Mouse (Mus musculus) adrenal gland, postnatal 14 days (tissue): ENCODE measurements around the gene Ctnnbip1. TPM values are rescaled to one million over a fixed set of nuclear protein-coding genes. Genes with fewer than 3 reads are reported as not detected.

Experiments
- DNase-seq: peaks from one replicate; pipeline ENCODE4 v3.0.0; 2021; ENCODE audit warnings: mixed read lengths
- long read RNA-seq, 2 experiments: library from polyadenylated mRNA; stranded (forward); transcript quantifications; one replicate each; pipeline ENCODE4 v2.0.0; 2021
- total RNA-seq: library from RNA; stranded (reverse); gene quantifications from 2 replicates; pipeline ENCODE4 v1.2.3, GENCODE M21; 2021

Ctnnbip1 gene
- 31.8 and 34.5 TPM in 2 replicates for total RNA-seq
- long read RNA-seq, experiment 1, transcript Ctnnbip1-201 (5 exons, 2,674 nt): major isoform, 80 of 99 reads
- long read RNA-seq, experiment 1, partial matches to known transcripts: 9 of 99 reads
- long read RNA-seq, experiment 1, other reads (novel, unspliced or antisense): 10 of 99 reads
- long read RNA-seq, experiment 2, transcript Ctnnbip1-201 (5 exons, 2,674 nt): major isoform, 63 of 79 reads
- long read RNA-seq, experiment 2, partial matches to known transcripts: 6 of 79 reads
- long read RNA-seq, experiment 2, other reads (novel, unspliced or antisense): 10 of 79 reads

DNA sequence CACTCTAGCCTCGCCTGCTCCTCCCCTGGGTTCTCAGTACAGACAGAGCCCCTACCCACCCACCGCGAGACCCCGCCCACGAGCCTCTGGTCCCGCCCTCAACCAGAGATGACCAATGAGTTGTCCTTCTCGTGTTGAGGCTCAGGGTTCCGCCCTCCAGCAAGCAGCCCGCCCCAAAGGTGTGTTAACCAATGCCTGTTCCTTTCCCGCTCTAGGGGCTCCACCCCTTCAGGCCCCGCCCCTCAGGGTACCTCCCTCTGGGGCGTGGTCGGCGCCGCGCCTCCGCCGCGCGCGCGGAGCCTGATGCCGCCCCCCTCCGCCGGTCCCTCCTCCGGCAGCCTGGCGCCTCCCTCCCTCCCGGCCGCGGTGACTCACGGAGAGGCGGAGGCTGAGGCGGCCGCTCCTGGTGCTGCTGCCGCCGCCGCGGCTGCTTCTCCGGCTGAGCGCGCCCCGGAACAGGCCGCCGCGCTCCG, at the start of gene Ctnnbip1:
Gene Ctnnbip1 (plus strand): TSS at position 369 of the 473 bp plus-strand sequence.
- DNase-seq: peak; percentile 99

DNA sequence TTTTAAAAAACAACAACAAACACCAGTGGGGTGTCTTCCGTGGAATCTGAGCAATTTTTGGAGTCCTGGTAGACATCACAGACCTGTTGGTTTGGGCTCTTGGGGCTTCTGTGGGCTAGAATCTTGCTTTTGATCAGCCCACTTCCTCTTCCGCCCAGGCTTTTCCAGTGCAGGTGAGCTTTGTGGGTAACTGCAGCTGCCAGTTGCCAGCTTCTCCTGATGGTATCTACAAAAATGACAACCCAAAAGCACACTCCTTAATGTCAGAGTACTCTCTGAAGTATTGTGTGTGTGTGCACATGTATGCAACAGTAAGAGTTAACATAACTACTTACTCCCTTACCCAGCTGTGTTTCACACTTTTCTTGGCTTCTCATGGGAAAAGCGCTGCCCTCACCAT, 48.5 kb upstream of the Ctnnbip1 start:
- no peak for DNase-seq

DNA sequence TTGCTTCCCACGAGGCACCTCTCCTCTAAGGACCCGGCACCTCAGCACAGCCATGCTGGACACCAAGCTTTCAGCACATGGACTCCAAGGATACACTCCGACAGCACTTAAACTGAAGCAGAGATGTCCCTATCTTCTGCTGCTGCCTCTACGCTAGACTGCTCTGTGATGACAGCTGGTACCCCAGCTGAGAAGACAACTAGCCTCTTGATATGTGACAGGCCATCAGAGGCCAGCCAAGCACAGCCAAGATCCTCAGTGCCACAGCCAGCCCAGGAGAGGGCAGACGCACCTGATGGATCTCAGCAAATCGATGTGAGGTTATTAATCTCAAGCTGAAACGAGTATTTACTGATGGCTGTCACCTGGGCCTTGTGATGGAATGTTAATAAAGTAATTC, 42.9 kb upstream of the Ctnnbip1 start:
- DNase-seq: no peak

DNA sequence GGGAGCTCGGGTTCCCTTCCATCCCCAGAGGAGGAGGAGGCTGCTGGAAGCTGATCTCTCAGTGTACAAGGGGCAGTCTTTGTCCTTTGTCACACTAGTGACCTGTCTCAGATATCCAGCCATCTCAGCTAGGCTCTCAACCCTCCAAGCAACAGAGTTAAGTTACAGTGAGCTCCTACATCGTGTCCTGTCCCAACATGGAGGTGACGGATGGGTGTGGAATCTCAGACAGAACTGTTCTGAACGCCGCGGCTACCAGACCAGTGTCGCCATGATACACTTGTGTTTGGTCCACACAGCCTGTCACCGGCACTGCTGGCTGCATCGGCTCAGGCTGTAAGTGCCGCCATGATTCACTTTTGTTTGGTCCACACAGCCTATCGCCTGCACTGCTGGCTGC, 41.0 kb upstream of the Ctnnbip1 start, which contains the start of gene Tmem274:
Gene Tmem274 (plus strand): TSS at position 301 of the 400 bp plus-strand sequence.
- no peak for DNase-seq

DNA sequence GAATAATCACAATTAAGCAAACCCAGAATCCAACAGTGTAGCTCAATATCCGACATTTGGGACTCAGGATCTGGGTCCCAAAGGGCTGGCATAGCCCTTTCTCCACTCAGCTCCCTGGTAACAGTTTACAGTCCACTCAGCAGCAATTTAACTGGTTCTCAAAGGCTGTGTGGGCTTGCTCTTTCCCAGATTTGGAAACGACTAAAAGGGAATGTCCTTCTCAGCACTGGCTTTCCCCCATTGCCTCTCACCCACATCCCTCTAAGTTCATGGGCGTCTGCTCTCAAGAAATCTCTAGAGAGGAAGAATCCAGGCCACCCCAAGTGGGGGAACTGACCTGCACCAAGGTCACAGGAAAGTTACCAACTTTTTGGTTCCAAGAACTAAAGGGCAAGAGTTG, 33.5 kb upstream of the Ctnnbip1 start:
- peak; percentile 65 for DNase-seq

DNA sequence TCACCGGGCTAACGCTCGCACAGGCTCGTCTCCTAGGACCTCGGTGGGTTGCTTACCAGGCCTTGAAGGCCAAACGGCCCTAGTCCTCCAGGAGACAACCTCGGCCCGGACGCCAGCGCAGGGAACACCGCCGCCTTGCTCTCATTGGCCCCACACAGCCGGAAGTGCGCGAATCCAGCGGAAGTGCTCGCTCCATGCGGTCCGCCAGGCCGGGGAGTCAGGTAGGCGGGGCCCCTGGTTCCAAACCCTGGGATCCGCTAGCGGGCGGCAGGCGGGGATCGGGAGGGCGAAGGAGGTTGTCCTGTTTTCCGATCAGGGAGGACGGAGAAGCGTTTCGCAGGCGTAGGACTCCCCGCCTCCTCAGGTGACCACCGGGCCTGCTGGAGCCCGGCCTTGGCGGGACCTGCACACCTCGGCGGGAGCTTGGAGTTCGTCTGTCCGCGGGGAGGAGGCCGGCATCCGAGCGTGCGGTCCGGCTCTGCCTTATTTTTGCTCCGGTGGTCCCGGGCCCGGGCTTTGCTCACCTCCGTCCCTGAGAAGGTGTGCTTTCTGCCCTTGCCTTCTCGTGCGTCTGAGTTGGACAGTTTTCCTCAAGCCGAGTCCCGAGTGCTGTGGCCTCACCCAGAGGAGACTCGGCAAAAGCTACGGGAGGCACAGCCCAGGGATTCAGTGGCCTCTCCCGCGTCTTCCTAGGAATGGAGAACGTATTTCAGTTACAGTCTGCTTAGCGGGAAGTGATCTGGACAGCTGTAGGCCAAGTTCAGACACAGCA, 32.8 kb upstream of the Ctnnbip1 start, which contains the start of the genes Nmnat1 and Lzic:
Gene Nmnat1 (minus strand): TSS at position 150 of the 772 bp plus-strand sequence.
Gene Lzic (plus strand): TSS at position 177 of the 772 bp plus-strand sequence.
- peak; percentile 98 for DNase-seq

DNA sequence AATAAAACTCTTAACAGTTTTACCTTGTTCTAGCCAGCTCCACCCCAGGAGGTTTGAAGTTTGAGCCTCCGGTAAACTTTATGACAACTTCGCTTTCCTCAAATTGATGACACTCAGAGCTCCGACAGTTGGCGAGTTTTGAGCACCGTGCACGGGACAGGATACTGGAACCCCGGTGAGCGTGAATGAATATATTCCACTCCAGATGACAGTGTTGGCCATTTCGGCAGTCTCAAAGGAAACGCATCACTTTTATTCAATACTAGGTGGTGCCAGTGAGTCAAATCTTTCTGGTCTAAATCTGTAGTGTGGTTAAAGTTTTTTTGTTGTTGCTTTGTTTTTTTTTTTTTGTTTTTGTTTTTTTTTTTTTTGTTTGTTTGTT, 32.2 kb upstream of the Ctnnbip1 start:
- DNase-seq: peak; percentile 37

DNA sequence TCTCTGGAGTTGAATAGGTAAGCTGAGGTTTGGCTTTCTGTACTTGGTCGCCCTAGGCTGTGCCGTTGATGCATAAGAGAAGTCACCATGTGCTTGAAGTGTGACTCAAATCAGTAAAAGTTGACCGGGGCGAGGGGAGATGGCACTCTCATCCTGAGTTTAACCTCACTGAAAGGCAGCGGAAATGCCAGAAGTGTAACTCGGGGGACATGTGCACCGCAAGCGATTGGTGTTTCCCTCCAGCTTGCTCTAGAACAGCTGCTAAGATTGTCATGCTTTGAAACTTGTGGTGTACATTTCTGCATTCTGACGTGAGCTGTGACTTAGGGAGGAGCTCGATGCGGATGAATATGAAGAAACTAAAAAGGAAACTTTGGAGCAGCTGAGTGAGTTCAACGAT, 30.3 kb upstream of the Ctnnbip1 start:
- no peak for DNase-seq

DNA sequence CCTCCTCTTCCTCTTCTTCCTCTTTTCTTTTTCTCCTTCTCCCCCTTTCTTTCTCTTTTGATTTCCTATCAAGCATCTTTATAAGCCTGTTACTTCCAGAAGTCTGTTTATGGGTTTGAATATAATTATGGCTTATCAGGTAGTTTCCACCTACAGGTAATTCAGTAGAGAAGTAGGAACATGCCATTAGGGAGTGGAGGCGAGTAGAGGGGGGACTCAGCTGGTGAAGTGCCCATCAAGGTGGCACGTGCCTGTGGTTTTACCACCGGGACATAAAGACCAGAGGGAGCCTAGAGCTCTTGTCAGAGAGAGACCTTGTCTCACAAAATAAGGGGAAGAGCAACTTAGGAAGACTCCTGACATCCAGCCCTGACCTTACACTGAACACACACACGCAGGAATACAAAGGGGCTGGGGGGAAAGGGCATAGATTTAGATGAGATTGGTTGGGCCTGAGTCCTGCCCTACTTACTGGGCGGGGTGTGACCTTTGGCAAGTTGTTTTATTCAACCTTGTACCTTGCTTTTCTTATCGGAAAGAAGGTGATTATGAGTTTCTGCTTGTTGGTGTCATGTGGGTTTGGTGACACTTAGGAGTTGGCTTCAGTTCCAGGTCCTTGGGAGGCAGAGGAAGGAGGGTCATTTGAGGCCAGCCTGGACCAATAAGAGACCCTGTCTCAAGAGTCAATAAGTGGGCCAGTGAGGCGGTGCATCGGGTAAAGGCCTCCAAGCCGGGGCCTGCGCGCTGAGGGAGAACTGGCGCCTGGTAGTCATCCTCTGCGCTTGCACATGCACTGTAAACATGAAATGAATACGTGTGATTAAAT, 28.4 kb upstream of the Ctnnbip1 start:
- DNase-seq: no peak

DNA sequence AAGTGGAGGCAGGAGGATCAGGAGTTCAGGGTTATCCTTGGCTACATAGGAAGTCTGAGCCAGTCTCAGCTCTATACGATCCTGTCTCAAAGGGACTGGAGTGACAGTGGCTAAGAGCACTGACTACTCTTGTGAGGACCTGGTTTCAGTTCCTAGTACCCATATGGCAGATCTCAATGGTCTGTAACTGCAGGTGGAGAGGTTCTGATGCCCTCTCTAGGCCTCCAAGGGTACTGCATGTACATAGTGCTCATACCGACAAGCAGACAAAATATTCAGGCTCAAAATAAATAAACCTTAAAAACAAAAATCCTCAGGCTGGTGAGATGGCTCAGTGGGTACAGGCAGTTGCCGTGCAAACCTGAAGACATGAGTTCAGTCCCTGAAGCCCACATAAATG, 26.9 kb upstream of the Ctnnbip1 start:
- no peak for DNase-seq

DNA sequence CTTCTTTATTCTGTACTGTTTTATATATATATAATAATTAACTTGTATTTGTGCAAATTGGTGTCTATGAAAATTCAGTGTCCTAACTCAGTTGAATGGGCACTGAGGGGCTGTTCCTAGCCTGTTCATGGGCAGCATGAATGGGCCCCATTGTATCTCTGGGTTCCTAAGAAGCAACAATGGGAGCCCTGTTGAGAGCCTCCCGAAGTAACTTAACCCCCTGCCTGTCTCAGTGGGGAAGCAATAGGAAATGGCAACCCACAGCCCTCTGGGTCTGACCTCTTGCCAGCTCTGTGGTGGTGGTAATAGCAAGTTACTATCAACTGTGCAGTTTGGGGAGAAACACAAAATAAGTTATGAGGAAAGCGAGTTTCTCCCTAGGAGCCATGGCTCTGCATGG, 21.4 kb upstream of the Ctnnbip1 start:
- no peak for DNase-seq

DNA sequence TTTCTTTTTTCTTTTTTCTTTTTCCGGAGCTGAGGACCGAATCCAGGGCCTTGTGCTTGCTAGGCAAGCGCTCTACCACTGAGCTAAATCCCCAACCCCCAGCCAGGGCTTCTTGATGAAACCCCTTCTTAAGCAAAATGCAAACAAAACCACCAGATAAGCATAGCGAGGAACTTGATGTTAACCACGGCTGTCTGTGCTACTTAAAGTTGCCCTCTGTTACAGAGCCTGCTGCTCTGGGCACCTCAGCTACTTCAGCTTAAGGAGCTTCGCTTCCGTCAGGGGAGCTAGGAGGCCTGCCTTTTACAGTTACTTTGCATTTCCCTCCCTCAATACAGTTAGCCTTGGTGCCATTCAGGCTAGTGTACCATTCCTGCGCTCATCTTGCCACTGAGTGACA, 19.1 kb upstream of the Ctnnbip1 start:
- DNase-seq: no peak

DNA sequence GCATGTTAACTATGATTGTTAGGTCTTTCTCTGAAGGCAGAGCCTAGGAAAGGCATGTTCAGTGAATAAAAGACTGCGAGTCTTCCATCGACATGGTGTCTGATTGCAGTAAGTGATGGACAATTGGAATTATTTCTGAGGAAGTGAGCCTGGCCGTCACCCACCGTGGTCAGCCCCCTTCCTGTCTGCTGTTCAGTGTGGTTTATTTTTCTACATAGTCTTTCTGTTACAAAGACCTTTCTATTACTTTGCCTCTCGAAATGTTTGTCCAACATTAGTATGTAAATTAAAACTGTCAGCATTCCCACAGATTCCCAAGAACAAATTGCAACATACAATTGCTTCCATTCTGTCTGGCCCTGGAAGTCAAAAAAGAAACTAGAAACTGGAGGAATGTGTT, 18.2 kb upstream of the Ctnnbip1 start:
- DNase-seq: no peak

DNA sequence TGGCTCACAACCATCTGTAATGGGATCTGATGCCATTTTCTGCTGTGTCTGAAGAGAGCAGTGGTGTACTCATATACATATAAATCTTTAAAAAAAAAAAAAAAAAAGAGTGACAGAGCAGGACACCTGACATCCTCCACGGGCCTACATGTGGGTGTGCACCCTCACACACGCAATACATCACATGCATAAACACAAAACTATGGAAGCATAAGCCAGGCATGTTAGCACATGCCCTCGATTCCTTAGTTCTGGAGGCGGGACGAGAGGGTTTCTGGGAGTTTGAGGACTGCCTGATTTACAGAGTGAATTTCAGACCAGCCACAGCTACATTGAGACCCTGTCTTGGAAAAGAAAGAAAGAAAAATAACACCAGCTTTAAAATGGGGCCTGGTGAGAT, 13.7 kb upstream of the Ctnnbip1 start:
- no peak for DNase-seq

DNA sequence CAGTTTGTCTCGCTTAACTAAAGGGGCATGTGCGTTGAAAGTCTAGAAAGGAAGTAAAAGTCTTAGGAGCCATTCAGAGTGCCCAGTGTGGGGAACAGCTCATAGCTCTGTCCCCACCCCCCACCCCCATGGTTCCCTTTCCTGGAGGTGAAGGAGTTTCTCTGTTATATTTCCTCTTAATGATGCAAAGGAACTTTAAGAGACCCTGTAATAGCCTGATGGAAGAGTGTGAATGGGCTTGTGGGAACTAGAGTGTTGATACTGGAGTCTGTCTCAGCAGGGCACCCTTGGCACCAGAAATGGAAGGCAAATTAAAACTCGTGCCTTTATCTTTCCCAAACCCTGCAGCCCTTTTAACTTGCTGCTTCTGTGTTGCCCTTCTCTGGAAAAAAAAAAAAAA, 13.2 kb upstream of the Ctnnbip1 start:
- DNase-seq: no peak

DNA sequence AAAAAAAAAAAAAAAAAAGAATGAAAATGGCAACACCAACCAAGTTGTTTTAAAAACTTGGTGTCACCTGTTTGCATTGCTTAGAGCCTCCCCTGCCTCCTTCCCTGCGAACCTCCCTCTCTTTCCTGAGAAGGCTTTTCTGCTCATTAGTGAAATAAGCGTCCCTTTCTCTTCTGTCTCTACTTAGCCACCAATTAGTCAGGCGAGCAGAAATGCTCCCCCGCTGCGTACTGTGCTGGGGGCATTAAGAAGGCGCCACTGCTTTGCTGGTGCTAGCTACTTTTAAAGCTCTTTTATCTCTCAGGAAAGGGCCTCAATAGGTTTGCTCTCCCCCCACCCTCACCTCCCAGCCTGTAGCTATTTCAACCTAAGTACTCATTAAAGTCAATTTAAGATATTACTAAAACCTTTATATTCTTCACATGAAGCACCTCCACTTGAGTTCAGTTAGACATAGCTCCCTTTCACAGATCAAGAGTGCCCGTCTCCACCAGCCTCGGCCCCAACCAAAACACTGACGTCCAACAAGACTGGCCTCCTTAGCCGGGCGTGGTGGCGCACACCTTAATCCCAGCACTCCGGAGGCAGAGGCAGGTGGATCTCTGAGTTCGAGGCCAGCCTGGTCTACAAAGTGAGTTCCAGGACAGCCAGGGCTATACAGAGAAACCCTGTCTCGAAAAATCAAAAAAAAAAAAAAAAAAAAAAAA, 12.6 kb upstream of the Ctnnbip1 start:
- no peak for DNase-seq

DNA sequence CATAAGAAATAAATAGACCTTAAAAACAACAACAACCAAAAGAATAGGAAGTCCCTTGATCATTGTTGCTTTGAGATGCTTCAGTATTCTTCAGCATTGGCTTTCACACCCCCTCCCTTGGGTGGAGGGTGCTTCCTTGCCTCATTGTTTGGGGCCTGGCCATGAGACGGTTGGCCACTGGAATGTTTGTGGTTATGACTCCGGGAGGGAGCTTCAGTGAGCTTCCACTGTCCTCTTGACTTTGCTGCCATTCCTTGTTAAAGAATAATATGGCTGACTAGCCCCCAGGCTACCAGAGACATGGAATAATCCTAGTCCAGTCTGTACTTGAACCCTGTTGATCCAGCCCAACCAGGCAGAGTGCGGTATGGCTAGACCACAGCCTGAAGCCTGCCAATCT, 11.1 kb upstream of the Ctnnbip1 start:
- no peak for DNase-seq

DNA sequence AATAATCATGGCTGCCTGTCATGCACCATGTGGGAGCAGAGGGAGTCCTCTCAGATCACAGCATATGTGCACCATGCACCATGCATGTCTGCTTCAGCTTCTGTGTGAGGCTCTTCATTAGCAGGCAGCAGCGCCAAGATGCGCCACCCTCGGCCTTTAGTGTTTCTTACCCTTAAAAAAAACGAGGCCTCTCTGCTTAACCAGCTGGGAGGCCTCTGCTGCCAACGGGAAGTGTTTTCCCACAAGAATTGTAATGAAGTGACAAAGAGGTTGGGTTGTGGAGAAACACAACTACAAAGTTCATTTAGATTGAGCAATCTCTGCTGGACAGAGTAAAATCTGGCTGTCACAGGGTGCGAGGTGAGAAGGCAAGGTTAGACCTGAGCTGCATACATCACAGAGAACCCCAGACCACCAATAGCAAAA, 6.8 kb upstream of the Ctnnbip1 start:
- no peak for DNase-seq

DNA sequence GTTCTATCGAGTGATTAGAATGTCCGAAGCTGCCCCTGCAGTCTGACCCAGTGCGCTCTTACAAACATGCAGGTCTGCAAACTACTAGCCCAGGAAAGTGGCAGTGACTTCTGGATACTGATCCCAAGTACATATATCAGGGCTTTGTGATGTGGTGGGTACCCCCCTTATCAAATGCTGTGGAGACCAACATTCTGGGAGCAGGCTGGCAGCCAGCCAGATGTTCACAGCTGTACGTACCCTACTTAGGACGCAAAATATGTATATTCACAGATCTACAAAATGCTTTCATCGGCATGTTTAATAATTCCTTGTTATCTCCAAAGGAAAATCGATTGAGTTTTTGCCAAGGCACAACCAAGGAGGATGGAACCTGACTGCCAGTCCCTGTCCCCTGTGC, 6.0 kb upstream of the Ctnnbip1 start:
- DNase-seq: no peak

DNA sequence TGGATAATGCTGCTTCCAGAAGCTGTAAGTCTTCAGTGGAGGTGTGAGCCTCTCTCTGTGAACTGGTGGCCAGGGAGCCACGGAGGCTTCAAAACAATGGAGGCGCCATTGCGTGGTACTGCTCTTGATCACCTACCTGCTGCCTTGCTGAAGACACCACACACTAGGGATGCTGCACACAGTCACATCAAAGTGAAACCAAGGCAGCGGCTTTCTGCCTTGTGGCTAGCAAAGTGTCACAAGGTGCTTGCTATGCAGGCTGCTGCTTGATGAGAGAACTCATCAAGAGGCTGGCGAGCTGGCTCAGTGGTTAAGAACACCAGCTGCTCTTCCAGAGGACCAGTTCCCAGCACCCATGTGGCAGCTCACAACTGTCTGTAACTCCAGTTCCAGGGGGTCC, 2.3 kb upstream of the Ctnnbip1 start:
- no peak for DNase-seq

DNA sequence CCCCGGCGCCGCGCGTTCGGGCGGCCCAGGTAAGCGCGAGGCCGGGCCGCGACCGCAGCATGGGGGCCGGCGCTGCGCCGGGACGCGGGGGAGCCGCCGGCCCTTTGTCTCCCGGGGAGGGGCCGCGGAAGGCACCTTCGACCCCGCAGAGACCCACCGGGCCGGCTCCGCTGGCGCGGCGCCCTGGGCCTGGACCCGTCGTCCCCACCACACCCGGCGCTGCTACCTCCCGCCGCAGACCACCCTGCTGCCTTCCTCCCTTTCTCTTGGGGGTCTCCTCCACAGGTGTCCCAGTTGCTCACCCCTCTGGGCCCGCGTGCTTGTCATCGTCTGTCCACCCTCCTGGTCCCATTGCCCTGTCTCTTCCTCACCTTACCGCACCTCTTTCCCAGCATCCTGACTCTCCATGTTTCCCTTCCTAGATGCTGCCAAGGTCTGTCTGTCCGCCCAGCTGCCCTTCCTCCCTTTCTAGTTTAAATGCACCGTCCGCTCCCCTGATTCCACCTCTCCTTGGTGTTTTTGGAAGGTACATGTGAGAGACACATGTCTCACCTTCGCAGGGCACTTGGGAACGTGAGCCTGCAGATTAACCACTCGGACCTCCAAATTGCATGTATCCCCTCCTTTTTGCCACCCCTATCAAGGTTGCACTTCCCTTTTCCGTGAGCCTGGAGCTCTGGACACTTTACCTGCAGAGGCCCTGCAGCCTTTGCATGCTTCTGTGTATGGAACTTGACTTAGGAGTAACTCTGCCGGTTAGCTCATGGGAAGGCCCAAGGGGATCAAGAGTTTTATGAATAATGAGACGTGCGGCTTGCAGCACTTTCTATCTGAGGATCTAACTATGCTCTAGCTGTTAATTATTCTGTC, 550 bp downstream of the Ctnnbip1 start:
- no peak for DNase-seq
